Mouse (Mus musculus): Measurements from ENCODE around the gene Fat2. TPM values are rescaled to one million over a fixed set of nuclear protein-coding genes. Genes with fewer than 3 reads are reported as not detected.

Gene Fat2
- total RNA-seq, 2 experiments from 2014 or later: 0.26 to 0.29 TPM

- intact Hi-C loops (cut with DNase I): loop anchor here (5.0 kb wide), 1 partner anchor 102 kb away; no protein-coding TSS in a partner anchor
- Histone ChIP-seq H3K27ac (no peak overlapping the region), H3K4me3 (no peak overlapping the region)
- no peak for DNase-seq (ENCODE audit: extremely low spot score in 1 of 2, low spot score in 2 of 2)
- no peak for TF ChIP-seq CTCF (IDR thresholded peaks at IDR 0.05)
Observed at GRCm38 (mm10) chr11:55364662-55365061, 28.3 kb upstream of the Fat2 start.

DNA sequence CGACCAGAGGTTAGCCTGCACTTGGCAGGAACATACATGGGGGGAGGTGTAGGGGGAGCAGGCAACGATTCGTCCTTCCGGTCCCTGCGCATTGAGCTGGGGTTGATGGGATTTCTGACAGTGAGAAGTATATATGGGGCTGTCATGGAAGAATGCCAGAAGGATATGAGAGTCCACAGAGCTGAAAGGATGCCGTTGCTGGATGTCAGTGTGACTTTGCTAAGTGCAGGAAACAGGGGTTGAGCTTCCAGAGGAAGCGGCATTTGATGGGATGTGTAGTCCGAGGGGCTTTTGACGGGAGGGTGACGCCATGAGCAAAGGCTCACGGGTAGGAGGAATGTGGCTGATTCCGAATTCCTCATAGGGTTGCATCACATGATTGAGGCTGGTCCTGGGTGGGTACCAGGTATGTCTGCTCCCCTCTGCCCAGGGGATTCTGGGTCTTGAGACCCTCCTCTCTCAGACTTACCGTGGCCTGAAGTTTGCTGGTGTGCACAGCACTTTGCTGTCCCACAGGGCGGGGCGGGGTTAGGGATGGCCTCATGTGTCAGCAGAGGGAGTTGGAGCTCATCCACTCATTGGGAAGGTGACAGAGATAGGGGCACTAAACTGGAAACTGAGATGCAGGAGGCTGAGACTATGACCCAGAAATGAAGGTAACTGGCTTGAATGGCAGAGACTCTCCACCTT, 21.9 kb upstream of the Fat2 start:
- Histone ChIP-seq H3K4me3 (no peak overlapping the region), H3K27ac (no peak overlapping the region)
- no peak for DNase-seq (ENCODE audit: extremely low spot score in 1 of 2, low spot score in 2 of 2)
- intact Hi-C loops (cut with DNase I): no loop called here
- no peak for TF ChIP-seq CTCF (IDR thresholded peaks at IDR 0.05)

GRCm38 (mm10) chr11:55356846-55357245, 20.5 kb upstream of the Fat2 start:
- no peak for TF ChIP-seq CTCF (IDR thresholded peaks at IDR 0.05)
- no peak for DNase-seq (ENCODE audit: extremely low spot score in 1 of 2, low spot score in 2 of 2)
- H3K27ac ChIP-seq: no peak overlapping the region
- H3K4me3 ChIP-seq: no peak overlapping the region
- intact Hi-C loops (cut with DNase I): no loop called here

DNA sequence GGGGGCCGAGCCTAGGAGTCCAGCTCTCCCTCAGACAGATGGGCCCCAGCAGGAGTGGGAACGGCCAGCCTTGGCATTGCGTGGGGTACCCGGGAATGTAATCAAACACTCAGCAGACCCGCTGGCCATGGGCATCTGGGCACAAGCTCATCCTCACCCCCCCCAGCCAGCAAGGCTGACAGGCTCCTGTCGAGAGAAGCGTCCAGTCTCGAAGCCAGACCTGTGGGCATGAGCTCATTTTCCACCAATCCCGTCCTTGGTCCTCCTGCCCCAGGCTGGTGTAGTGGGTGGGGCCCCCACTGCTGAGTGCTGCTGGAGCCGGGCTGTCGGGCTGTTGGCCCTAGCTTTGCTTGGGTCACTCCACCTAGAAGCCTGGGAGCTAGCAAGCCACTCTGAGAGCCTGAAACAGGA, 5.6 kb upstream of the Fat2 start:
- no peak overlapping the region for H3K27ac ChIP-seq
- intact Hi-C loops (cut with DNase I): no loop called here
- no peak for DNase-seq (ENCODE audit: extremely low spot score in 1 of 2, low spot score in 2 of 2)
- no peak overlapping the region for H3K4me3 ChIP-seq
- no peak for TF ChIP-seq CTCF (IDR thresholded peaks at IDR 0.05)

DNA sequence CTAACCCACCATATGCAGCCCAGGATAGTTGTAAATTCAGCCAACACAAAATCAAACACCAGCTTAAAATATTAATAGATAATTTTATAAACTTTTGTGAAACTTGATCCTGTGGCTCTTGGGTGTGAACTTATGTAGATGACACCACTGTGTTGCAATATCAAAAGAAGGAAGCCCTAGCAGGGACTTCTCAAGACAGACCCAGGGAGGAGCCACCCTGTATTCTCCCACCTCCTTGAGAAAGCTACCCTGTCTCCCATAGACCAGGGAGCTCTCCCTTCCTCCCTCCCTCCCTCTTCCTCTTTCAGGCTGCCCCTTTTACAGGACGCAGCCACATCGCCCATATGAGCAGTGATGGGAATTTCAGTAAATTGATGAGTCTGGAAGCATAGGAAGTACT, 4.4 kb upstream of the Fat2 start:
- TF ChIP-seq CTCF (IDR thresholded peaks at IDR 0.05): no peak
- intact Hi-C loops (cut with DNase I): no loop called here
- no peak for DNase-seq (ENCODE audit: extremely low spot score in 1 of 2, low spot score in 2 of 2)
- no peak overlapping the region for H3K4me3 ChIP-seq
- H3K27ac ChIP-seq: no peak overlapping the region

DNA sequence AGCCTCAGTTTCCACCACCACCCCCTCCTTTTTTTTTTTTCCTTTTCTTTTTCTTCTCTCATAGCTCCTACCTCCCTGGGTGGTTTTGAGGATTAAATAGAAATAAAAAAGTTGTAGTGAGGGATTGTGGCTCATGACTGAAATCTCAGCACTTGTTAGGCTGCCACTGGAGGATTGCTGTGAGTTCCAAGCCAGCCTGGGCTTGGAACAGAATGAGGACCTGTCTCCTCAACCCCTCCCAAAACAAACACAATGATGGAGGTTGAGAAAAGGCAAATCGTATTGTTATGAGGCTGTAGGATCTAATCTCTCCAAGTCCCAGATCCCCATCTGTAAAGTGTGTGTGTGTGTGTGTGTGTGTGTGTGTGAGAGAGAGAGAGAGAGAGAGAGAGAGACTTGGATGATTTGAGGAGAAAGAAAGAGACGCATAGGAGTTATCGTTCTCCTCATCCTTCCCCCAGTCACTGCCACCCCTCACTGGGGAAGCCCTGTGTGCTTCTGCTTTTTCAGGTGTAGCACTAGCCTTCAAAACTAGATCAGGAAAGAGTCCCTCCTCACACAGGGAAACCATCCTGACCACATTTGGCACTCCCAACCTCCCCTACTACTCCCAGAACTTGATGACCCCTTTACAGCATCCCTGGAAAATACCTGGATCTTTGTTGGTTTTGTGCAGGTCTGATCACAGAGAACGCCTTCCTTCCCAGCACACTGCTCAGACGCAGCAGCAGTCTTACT, 837 bp upstream of the Fat2 start:
- TF ChIP-seq CTCF (IDR thresholded peaks at IDR 0.05): no peak
- DNase-seq (ENCODE audit: extremely low spot score in 1 of 2, low spot score in 2 of 2): no peak
- intact Hi-C loops (cut with DNase I): no loop called here
- H3K4me3 ChIP-seq: no peak overlapping the region
- no peak overlapping the region for H3K27ac ChIP-seq

- intact Hi-C loops (cut with DNase I): no loop called here
- H3K4me3 ChIP-seq: no peak overlapping the region
- TF ChIP-seq CTCF (IDR thresholded peaks at IDR 0.05): no peak
- no peak overlapping the region for H3K27ac ChIP-seq
- DNase-seq (ENCODE audit: extremely low spot score in 1 of 2, low spot score in 2 of 2): no peak
Observed at GRCm38 (mm10) chr11:55335314-55336076, 869 bp downstream of the Fat2 start.

DNA sequence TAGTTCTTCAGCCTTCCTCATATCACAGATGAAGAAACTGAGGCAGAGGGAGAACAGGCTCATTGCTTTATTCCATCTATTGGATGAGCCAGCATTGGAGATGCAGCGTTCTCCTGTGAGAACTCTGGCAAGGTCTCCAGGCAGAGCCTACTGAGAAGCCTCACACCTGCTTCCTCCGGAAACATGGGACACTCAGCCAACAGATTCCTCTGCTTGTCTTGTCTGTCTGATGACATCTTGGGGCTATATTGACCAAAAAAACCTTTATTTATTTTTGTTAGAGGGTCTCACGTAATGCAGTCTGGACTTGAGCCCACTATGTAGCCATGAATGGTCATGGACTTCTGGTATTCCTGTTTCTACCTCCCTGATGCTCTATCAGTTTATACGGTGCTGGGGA, 1.8 kb downstream of the Fat2 start:
- no peak overlapping the region for H3K4me3 ChIP-seq
- no peak for DNase-seq (ENCODE audit: extremely low spot score in 1 of 2, low spot score in 2 of 2)
- no peak for TF ChIP-seq CTCF (IDR thresholded peaks at IDR 0.05)
- H3K27ac ChIP-seq: no peak overlapping the region
- intact Hi-C loops (cut with DNase I): no loop called here

GRCm38 (mm10) chr11:55334063-55334462, 2.3 kb downstream of the Fat2 start:
- Histone ChIP-seq H3K27ac (no peak overlapping the region), H3K4me3 (no peak overlapping the region)
- TF ChIP-seq CTCF (IDR thresholded peaks at IDR 0.05): no peak
- DNase-seq (ENCODE audit: extremely low spot score in 1 of 2, low spot score in 2 of 2): no peak
- intact Hi-C loops (cut with DNase I): no loop called here

GRCm38 (mm10) chr11:55329868-55330772, 6.2 kb downstream of the Fat2 start:
- intact Hi-C loops (cut with DNase I): no loop called here
- TF ChIP-seq CTCF (IDR thresholded peaks at IDR 0.05): no peak
- no peak overlapping the region for H3K27ac ChIP-seq
- no peak for DNase-seq (ENCODE audit: extremely low spot score in 1 of 2, low spot score in 2 of 2)
- H3K4me3 ChIP-seq: no peak overlapping the region

Data from left cerebral cortex, adult 2 months (tissue).